Mouse (Mus musculus): ENCODE data around the gene Sstr4. TPM values are rescaled to one million over a fixed set of nuclear protein-coding genes. Genes with fewer than 3 reads are reported as not detected.
A peak's percentile ranks its signal among the peaks of the same experiment; 100 is the strongest.

Gene Sstr4
- polyA plus RNA-seq, 1 experiment = 0.36 TPM

- Histone ChIP-seq H3K4me3 (ENCODE audit: insufficient read depth, low read depth, low read length) (peak overlapping the region; percentile 74), H3K27ac (ENCODE audit: insufficient read depth, low read depth, low read length) (peak overlapping the region; percentile 90), H3K36me3 (ENCODE audit: control insufficient read depth, insufficient read depth, low read length) (no peaks in the 10 kb centered on the region), H3K4me1 (ENCODE audit: control insufficient read depth, insufficient read depth, low read length) (no peaks in the 10 kb centered on the region), H3K27me3 (replicated peaks; ENCODE audit: control insufficient read depth, insufficient read depth, low read length) (no peaks in the 10 kb centered on the region)
- DNase-seq = no peak
- 72% methylated on average over 4 of the region's 4 CpGs for WGBS
- TF ChIP-seq CTCF (conservative IDR thresholded peaks at IDR 0.05; ENCODE audit: insufficient read depth, insufficient read length, low read depth, low read length) (no peak), POLR2A (IDR thresholded peaks at IDR 0.05; ENCODE audit: low read depth, low read length) (no peak)
Measured at GRCm38 (mm10) chr2:148442710-148443109, 47.6 kb downstream of the Sstr4 start.

DNA sequence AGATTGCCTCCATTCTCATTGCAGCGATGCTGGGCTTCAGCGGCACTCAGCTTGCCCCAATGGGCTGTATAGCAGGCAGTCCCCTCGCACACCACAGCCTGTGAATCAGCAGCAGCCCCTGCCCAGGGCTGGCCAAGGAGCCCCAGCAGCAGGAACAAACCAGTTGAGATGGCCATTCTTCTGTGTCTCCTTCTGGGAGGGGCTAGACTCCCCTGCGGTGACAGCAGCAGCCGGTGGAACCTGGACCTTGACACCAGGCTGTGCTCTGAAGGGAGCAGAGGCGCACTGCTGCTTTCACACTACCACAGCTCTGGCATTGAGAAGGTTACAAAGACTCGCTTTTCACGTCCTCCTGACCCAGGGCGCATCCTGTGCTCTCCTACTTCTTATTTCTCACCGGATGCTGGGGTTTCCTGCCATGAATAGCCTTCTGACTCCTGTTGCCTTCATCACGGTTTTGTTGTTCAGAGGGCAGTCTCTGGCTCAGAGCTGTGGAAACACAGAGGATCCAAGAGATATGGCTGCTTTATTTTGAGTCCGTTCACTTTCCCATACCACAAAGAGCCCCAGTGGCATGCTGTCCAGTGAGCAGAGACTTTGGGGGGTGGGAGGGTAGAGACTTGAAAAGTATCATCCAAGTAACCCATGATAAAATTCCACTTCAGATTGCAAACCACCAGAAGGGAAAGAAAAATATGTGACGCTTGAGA lies 48.3 kb downstream of the Sstr4 start, which contains the start of gene Cd93:
Gene Cd93 (minus strand): TSS at position 315 of the 710 bp plus-strand sequence.
- Histone ChIP-seq H3K27me3 (replicated peaks; ENCODE audit: control insufficient read depth, insufficient read depth, low read length) (no peaks in the 10 kb centered on the region), H3K4me3 (ENCODE audit: insufficient read depth, low read depth, low read length) (peak within 1 kb of the TSS; percentile 74), H3K27ac (ENCODE audit: insufficient read depth, low read depth, low read length) (peak within 1 kb of the TSS; percentile 90), H3K36me3 (ENCODE audit: control insufficient read depth, insufficient read depth, low read length) (no peaks in the 10 kb centered on the region), H3K4me1 (ENCODE audit: control insufficient read depth, insufficient read depth, low read length) (no peaks in the 10 kb centered on the region)
- TF ChIP-seq POLR2A (IDR thresholded peaks at IDR 0.05; ENCODE audit: low read depth, low read length) (no peak), CTCF (conservative IDR thresholded peaks at IDR 0.05; ENCODE audit: insufficient read depth, insufficient read length, low read depth, low read length) (no peak)
- 34% methylated on average over 13 of the region's 13 CpGs for WGBS
- peak; percentile 86 for DNase-seq

DNA sequence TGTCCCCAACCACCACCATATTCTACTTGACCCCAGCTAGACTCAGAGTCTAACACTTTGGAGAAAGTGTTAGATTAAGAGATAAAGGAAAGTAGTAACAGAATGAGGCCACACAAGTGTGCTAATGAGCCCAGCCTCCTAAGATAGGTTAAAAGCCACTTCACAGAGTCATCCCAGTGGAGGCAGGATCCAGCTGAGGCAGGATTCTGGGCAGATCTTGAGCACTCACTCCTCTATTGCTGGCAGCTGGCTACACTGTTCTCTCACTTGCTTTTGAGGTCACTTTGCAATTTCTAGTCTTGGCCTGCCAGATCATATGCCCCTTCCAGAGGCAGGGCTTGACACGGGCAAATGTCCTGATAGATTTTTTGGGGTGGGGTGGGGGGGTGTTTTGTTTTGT lies 49.3 kb downstream of the Sstr4 start:
- H3K4me1 ChIP-seq (ENCODE audit: control insufficient read depth, insufficient read depth, low read length) = no peaks in the 10 kb centered on the region
- no peaks in the 10 kb centered on the region for H3K36me3 ChIP-seq (ENCODE audit: control insufficient read depth, insufficient read depth, low read length)
- 80% methylated on average over 1 of the region's 1 CpGs for WGBS
- no peak overlapping the region for H3K4me3 ChIP-seq (ENCODE audit: insufficient read depth, low read depth, low read length)
- H3K27me3 ChIP-seq (replicated peaks; ENCODE audit: control insufficient read depth, insufficient read depth, low read length) = no peaks in the 10 kb centered on the region
- no peak for TF ChIP-seq POLR2A (IDR thresholded peaks at IDR 0.05; ENCODE audit: low read depth, low read length)
- TF ChIP-seq CTCF (conservative IDR thresholded peaks at IDR 0.05; ENCODE audit: insufficient read depth, insufficient read length, low read depth, low read length) = no peak
- no peak for DNase-seq
- H3K27ac ChIP-seq (ENCODE audit: insufficient read depth, low read depth, low read length) = peak overlapping the region; percentile 47; the same call in 1 of the 2 replicates

GRCm38 (mm10) chr2:148445616-148446015 lies 50.5 kb downstream of the Sstr4 start:
- no peaks in the 10 kb centered on the region for H3K36me3 ChIP-seq (ENCODE audit: control insufficient read depth, insufficient read depth, low read length)
- no peak overlapping the region for H3K27ac ChIP-seq (ENCODE audit: insufficient read depth, low read depth, low read length)
- no peaks in the 10 kb centered on the region for H3K4me1 ChIP-seq (ENCODE audit: control insufficient read depth, insufficient read depth, low read length)
- TF ChIP-seq POLR2A (IDR thresholded peaks at IDR 0.05; ENCODE audit: low read depth, low read length) (no peak), CTCF (conservative IDR thresholded peaks at IDR 0.05; ENCODE audit: insufficient read depth, insufficient read length, low read depth, low read length) (no peak)
- no peak overlapping the region for H3K4me3 ChIP-seq (ENCODE audit: insufficient read depth, low read depth, low read length)
- H3K27me3 ChIP-seq (replicated peaks; ENCODE audit: control insufficient read depth, insufficient read depth, low read length) = no peaks in the 10 kb centered on the region
- WGBS = 100% methylated on average over 1 of the region's 1 CpGs
- no peak for DNase-seq

Other genes starting within 250 kb of the Sstr4 start
- 28.4 and 30.6 TPM in 2 replicates for gene Thbd, start 12.8 kb downstream of the Sstr4 start, polyA plus RNA-seq (2012; rRNA removed)
- gene Cd93, start 48.2 kb downstream of the Sstr4 start, polyA plus RNA-seq (2012; rRNA removed) = 8.6 and 10.3 TPM in 2 replicates

Measured in kidney, adult 2 months (tissue).